Mouse (Mus musculus) small intestine, adult 2 months (tissue): Measurements from ENCODE around the gene H1foo. TPM values are rescaled to one million over a fixed set of nuclear protein-coding genes. Genes with fewer than 3 reads are reported as not detected.

Experiments used
- H3K27ac ChIP-seq: fragments of 200-500 bp; 2 replicates; pipeline ENCODE4 v1.5.1; 2012; ENCODE audit warnings: low read depth, low read length, control low read depth, inconsistent platforms; ENCODE audit not compliant: insufficient read depth
- H3K27me3 ChIP-seq: fragments of 200-500 bp; 2 replicates; pipeline ENCODE4 v1.6.1; 2012; ENCODE audit warnings: mild to moderate bottlenecking, moderate library complexity, low read length, inconsistent platforms; ENCODE audit not compliant: control insufficient read depth, insufficient read depth
- H3K36me3 ChIP-seq: fragments of 200-500 bp; 2 replicates; pipeline ENCODE4 v1.6.1; 2012; ENCODE audit warnings: mild to moderate bottlenecking, low read length, control low read depth, inconsistent platforms; ENCODE audit not compliant: control insufficient read depth, insufficient read depth
- H3K4me1 ChIP-seq: fragments of 200-500 bp; 2 replicates; pipeline ENCODE4 v1.6.1; 2012; ENCODE audit warnings: low read length, inconsistent platforms, mixed read lengths; ENCODE audit not compliant: control insufficient read depth, insufficient read depth, insufficient read length
- H3K4me3 ChIP-seq: fragments of 200-500 bp; 2 replicates; pipeline ENCODE4 v1.5.1; 2012; ENCODE audit warnings: low read depth, mild to moderate bottlenecking, control low read depth, inconsistent platforms, low read length, moderate library complexity
- CTCF ChIP-seq: fragments of 200-500 bp; IDR thresholded peaks from 2 replicates; pipeline ENCODE4 v1.5.1; 2012; ENCODE audit warnings: low read depth, mild to moderate bottlenecking, control low read depth, inconsistent platforms, low read length, moderate library complexity, mixed read lengths; ENCODE audit not compliant: insufficient replicate concordance, insufficient read length; ENCODE audit errors: extremely low read depth
- POLR2A ChIP-seq: fragments of 200-500 bp; IDR thresholded peaks from 2 replicates; pipeline ENCODE4 v1.6.1; 2012; ENCODE audit warnings: low read depth, mild to moderate bottlenecking, control low read depth, inconsistent platforms, low read length, moderate library complexity
- WGBS: fragments of 180-500 bp; shearing (Covaris S2); methylation state at CpG from one replicate; pipeline ENCODE4 v1.1.7; 2018; 5-methylcytosine and 5-hydroxymethylcytosine counted together
- polyA plus RNA-seq: library from polyadenylated mRNA; depleted of rRNA; stranded (reverse); fragments of >200 nt; gene quantifications from 2 replicates; pipeline ENCODE4 v1.2.3, GENCODE M21; 2012

H1foo gene
- polyA plus RNA-seq, 1 experiment, result not detected

DNA sequence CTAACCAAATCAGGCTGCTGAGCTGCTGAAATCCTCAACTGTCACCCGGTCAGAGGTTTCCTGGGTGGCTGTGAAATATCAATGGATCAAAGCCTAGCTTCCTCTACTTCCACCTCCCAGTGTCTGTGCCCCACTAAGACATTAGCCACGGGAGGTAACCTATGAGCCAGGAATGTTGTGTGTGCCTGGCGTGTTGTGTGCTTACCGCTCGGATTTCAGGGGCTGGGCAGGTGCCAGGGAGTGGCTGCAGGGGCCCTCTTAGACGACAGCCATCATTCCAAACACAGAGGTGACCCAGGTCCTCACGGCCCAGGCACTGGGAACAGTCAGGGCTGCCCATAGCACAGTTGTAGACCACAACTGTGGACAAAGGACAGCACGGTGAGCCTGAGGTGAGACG, 24.4 kb downstream of the H1foo start:
- TF ChIP-seq POLR2A (no peak), CTCF (no peak)
- Histone ChIP-seq H3K27me3 (no peaks in the 10 kb centered on the region), H3K36me3 (no peaks in the 10 kb centered on the region), H3K4me1 (peaks cover 17% of the 10 kb centered on the region), H3K4me3 (no peak overlapping the region), H3K27ac (no peak overlapping the region)
- WGBS, result 73% methylated on average over 9 of the region's 9 CpGs

DNA sequence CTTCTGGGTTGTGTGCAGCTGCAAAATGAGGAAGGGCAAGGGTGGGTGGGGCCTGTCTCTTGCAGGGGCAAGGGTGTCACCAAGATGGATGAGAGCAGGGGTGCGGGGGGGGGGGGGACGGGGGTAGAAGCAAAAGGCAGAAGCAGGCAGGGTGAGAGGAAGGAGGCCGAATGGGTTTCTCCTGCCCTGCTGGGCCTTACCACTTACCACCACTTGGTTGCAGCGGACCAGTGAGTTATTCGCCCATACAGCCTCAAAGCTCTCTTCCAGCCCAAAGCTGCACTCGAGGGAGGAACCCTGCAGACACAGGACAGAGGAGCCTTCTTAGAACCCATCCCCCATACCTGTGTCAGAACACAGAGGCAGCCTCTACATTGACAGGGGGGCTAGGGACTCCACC, 25.2 kb downstream of the H1foo start:
- no peak overlapping the region for H3K4me3 ChIP-seq
- 86% methylated on average over 6 of the region's 6 CpGs for WGBS
- TF ChIP-seq CTCF, result no peak
- TF ChIP-seq POLR2A, result no peak
- no peak overlapping the region for H3K27ac ChIP-seq
- H3K4me1 ChIP-seq, result peaks cover 17% of the 10 kb centered on the region
- no peaks in the 10 kb centered on the region for H3K27me3 ChIP-seq
- H3K36me3 ChIP-seq, result no peaks in the 10 kb centered on the region

DNA sequence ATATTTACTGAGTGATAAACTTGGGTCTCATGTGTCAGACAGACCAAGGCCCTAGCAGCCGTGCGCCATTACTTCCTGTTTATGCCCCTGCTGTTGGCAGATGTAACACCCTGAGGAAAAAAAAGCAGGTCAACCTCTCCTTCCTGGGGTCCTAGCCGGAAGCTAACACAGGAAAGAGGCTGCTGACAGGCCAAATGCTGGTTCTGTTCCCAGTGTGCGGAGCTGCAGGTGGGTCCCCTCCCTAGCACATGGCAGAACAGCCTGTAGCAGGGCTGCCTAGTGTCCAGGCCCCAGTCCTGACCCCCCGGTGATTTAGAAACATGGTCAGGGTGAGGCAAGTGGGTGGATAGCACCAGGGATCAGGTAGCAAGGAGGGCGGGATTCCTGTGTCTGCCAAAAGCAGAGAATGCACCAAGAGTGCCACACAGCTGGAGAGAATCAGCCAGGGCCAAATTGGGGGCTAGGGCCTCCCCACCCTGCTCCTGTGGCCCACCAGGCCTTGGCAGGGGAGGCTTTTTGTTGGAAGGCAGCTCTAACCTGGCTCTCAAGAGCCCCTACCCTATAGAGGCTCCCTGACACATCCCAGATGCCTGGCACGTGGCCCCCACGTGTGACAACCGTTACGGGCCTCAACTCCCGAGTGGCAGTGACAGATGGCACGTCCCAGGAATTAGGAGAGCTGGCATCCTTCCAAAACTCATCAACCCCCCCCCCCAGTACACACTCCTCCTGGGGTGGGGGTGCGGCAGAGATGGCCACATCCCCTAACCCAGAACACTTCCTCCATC, 26.7 kb downstream of the H1foo start:
- Histone ChIP-seq H3K4me3 (no peak overlapping the region), H3K4me1 (peaks cover 17% of the 10 kb centered on the region), H3K27ac (peak overlapping the region; percentile 30; the same call in 1 of the 2 replicates), H3K27me3 (no peaks in the 10 kb centered on the region), H3K36me3 (no peaks in the 10 kb centered on the region)
- WGBS, result 63% methylated on average over 13 of the region's 13 CpGs
- no peak for TF ChIP-seq CTCF
- peak; percentile 6; the same call in 1 of the 2 replicates for TF ChIP-seq POLR2A

DNA sequence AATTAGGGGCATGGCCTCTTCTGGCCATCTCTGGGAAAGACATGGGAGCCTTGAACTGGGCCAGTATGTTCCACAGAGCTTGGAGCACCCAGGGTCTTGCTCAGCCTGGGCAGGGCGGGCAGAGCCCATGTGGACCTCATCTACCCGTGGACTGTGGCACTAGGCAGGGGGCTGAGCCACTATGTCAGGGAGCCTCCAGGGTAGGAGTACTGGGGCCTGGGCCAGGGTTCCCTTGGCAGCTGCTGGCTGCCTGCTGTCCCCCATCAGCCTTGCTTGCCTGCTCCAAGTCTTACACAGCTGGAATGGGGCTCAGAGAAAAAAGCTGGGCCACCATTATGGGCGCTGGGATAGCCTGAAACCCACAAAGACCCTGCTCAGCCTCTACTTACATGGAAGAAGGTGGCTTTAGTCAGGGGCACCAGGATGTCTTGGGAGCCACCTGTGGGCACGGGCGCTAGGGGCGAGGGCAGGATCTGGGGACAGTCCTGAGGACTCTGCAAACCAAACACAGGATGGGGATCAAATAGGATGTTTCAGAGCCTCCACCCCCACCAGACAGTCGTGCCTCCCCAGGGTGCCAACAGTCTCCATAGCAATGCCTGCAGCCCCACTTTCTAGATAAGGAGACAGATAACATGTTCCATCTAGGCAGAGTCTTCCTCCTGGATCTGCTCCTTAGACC, 27.5 kb downstream of the H1foo start:
- WGBS, result 76% methylated on average over 7 of the region's 7 CpGs
- Histone ChIP-seq H3K4me3 (no peak overlapping the region), H3K4me1 (peaks cover 17% of the 10 kb centered on the region)

DNA sequence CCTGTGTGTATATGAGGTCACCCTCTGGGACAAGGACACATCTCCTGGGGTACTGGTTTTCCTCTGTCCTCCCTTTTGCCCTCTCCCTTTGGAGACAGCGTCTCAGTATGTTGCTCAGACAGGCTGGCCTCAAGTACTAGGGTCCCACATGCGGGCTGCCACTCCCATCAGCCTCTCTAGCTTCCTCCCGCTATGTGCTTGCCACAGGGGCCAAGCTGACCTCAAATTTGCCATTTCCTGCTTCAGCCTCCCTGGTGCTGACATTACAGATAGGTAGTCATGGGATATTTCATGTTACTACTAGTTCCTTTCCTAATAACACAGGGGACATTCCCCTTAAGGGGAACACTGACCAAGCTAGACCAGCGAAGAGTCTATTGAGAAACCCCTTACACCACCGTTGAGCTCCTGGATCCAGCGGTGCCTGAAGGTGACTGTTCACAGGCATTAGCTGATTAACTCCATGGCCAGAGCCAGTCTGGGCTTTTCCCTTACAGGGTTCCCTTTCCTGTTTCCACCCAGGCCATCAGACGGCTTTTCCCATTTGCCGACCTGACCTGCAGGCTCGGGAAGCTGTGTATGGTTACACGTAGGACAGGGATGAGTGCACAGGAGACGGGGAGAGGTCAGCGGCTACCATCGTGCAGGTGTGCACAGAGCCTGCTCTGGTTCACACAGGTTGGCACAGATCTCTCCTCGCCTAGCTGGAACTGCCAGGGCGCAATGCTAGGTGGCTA, 28.6 kb downstream of the H1foo start:
- TF ChIP-seq CTCF (no peak), POLR2A (no peak)
- no peaks in the 10 kb centered on the region for H3K27me3 ChIP-seq
- WGBS, result 81% methylated on average over 15 of the region's 15 CpGs
- peaks cover 9% of the 10 kb centered on the region for H3K4me1 ChIP-seq
- H3K27ac ChIP-seq, result no peak overlapping the region
- no peak overlapping the region for H3K4me3 ChIP-seq
- no peaks in the 10 kb centered on the region for H3K36me3 ChIP-seq

More for the DNA sequence above, 27.5 kb downstream of the H1foo start:
- TF ChIP-seq POLR2A (no peak), CTCF (no peak)
- Histone ChIP-seq H3K27ac (no peak overlapping the region), H3K36me3 (no peaks in the 10 kb centered on the region), H3K27me3 (no peaks in the 10 kb centered on the region)

DNA sequence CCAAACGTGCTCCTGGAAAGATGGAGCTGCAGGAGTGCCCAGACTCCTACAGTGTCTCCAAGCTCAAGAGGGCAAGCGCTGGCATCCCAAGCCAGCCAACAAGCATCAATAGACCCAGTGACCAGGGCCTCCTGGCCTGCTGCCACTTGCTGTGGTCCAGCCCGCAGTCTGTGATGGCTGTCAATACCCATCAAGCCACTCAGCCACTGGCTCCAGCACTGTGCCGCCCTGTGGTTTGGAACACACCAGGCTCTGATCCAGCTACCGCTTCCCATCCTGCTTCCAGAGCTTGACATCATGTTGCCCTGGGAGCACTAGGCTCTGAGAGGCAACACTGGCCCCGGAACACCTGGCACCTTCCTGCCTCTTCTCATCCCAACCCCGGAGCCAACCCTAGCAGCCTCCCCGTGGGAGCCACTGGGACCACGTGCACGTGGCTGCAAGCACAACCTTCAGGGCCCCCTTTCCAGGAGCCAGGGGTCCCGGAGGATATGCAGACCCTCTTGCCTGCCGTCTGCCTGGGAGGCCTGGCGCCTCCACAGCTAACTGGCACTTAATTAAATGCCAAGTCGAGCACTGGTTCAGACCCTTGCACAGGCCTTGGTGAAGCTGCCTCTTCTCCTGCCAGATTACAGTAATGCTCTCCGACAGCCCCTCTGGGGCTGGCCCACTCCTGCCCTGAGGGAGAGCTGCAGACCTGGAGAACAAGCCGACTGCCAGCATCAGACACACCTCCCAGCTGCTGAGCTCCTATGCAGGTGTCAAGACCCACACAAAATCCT, 29.3 kb downstream of the H1foo start:
- H3K4me1 ChIP-seq, result peaks cover 5% of the 10 kb centered on the region
- H3K27me3 ChIP-seq, result no peaks in the 10 kb centered on the region
- no peak overlapping the region for H3K4me3 ChIP-seq
- H3K36me3 ChIP-seq, result no peaks in the 10 kb centered on the region
- WGBS, result 81% methylated on average over 16 of the region's 16 CpGs
- no peak overlapping the region for H3K27ac ChIP-seq
- TF ChIP-seq POLR2A, result no peak
- TF ChIP-seq CTCF, result no peak
